Mouse (Mus musculus) forebrain, embryonic 16.5 days (tissue): Measurements from ENCODE around the gene Srrd. TPM values are rescaled to one million over a fixed set of nuclear protein-coding genes. Genes with fewer than 3 reads are reported as not detected.

Source experiments
- ATAC-seq: fragments of 200-750 bp; cut with Nextera tagmentation; 2 replicates; pipeline ENCODE4 v1.8.0; 2017; ENCODE audit warnings: mild to moderate bottlenecking, moderate library complexity
- H3K27ac ChIP-seq: fragments of 300-500 bp; sonication (generic); 2 replicates; pipeline ENCODE4 v1.5.1; 2014; ENCODE audit warnings: low read length, control low read depth
- H3K27me3 ChIP-seq: fragments of 300-500 bp; sonication (generic); replicated peaks from 2 replicates; pipeline ENCODE4 v1.6.1; 2014; ENCODE audit warnings: low read length; ENCODE audit not compliant: control insufficient read depth, insufficient read depth
- H3K36me3 ChIP-seq: fragments of 300-500 bp; sonication (generic); 2 replicates; pipeline ENCODE4 v1.6.1; 2014; ENCODE audit not compliant: control insufficient read depth, insufficient read depth
- H3K4me1 ChIP-seq: fragments of 300-500 bp; sonication (generic); replicated peaks from 2 replicates; pipeline ENCODE4 v1.6.1; 2014; ENCODE audit warnings: low read length; ENCODE audit not compliant: control insufficient read depth, insufficient read depth
- H3K4me2 ChIP-seq: fragments of 300-500 bp; sonication (generic); 2 replicates; pipeline ENCODE4 v1.6.1; 2014; ENCODE audit warnings: mild to moderate bottlenecking, low read length, control low read depth
- H3K4me3 ChIP-seq: fragments of 300-500 bp; sonication (generic); replicated peaks from 2 replicates; pipeline ENCODE4 v1.5.1; 2014; ENCODE audit warnings: mild to moderate bottlenecking, low read length, control low read depth
- H3K9ac ChIP-seq: fragments of 300-500 bp; sonication (generic); replicated peaks from 2 replicates; pipeline ENCODE4 v1.6.1; 2014; ENCODE audit warnings: low read depth, low read length, control low read depth
- H3K9me3 ChIP-seq: fragments of 300-500 bp; sonication (generic); 2 replicates; pipeline ENCODE4 v1.6.1; 2016; ENCODE audit warnings: low read length; ENCODE audit not compliant: control insufficient read depth
- WGBS: fragments of 180-500 bp; shearing (Covaris S2); extraction: QIAGEN DNeasy Blood & Tissue Kit; methylation state at CpG from one replicate; pipeline ENCODE4 v1.1.7; 2014; 5-methylcytosine and 5-hydroxymethylcytosine counted together
- polyA plus RNA-seq: library from polyadenylated mRNA; unstranded; fragments of >200 nt; fragmentation: Nextera tagmentation; extraction: Ambion mirVana; gene quantifications from 2 replicates; pipeline ENCODE4 v1.2.1, GENCODE M21; 2015

Gene Srrd
- polyA plus RNA-seq, 1 experiment from 2014 or later: 62.5 TPM

GRCm38 (mm10) chr5:112381154-112381553 is 38.3 kb upstream of the Srrd start:
- Histone ChIP-seq H3K27ac (no peak overlapping the region), H3K4me1 (peaks cover 12% of the 10 kb centered on the region), H3K36me3 (peaks cover 11% of the 10 kb centered on the region), H3K4me3 (no peak overlapping the region), H3K9ac (no peak overlapping the region), H3K9me3 (no peaks in the 10 kb centered on the region), H3K4me2 (no peak overlapping the region), H3K27me3 (no peaks in the 10 kb centered on the region)
- no peak for ATAC-seq
- 85% methylated on average over 11 of the region's 11 CpGs for WGBS

DNA sequence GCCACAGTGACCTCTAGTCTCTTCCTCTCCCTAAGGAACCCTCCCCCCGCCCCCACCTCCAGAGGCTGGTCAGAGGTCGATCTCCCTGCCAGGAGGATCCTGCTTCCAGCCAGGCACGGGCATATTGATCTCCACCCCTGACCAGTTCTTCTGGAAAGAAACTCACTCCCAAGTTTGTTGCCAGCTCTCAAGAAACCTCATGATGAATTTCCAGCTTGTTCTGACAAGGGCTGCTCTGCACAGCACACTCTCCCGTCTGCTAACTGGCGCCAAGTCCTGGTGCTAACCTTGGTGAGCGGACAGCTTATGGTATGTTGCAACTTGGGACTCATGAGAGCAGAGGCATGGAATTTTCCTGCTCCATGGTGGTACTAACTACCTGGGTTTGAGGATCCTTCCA is 35.9 kb upstream of the Srrd start:
- no peak overlapping the region for H3K4me2 ChIP-seq
- peaks cover 4% of the 10 kb centered on the region; the same call in 1 of the 2 replicates for H3K36me3 ChIP-seq
- H3K9me3 ChIP-seq: no peaks in the 10 kb centered on the region
- no peak overlapping the region for H3K4me3 ChIP-seq
- no peak for ATAC-seq
- H3K27ac ChIP-seq: no peak overlapping the region
- H3K4me1 ChIP-seq: peaks cover 12% of the 10 kb centered on the region
- H3K9ac ChIP-seq: no peak overlapping the region
- no peaks in the 10 kb centered on the region for H3K27me3 ChIP-seq
- WGBS: 78% methylated on average over 6 of the region's 6 CpGs

DNA sequence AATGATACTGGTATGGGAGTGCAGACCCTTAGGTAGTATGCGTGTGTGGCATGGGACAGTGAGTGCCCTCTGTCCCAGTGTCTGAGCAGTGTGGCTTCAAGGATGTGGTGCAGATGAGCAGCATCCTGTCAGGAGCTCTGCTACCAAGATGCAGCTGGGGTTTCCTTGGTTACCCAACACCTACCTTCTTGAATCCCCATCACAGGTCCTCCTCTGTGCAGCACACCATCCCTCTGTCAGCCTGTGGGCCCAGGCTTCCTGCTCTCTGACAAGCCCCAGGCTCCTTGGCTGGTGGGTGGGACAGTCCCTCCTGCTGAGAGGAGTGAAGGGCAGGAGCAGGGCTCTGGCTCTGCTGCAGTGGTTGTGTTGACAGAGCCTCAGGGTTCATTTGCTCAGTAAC is 34.5 kb upstream of the Srrd start:
- Histone ChIP-seq H3K36me3 (peaks cover 4% of the 10 kb centered on the region; the same call in 1 of the 2 replicates), H3K27me3 (no peaks in the 10 kb centered on the region), H3K4me3 (no peak overlapping the region), H3K27ac (no peak overlapping the region), H3K4me1 (peaks cover 9% of the 10 kb centered on the region), H3K9me3 (no peaks in the 10 kb centered on the region), H3K9ac (no peak overlapping the region), H3K4me2 (no peak overlapping the region)
- ATAC-seq: no peak
- 95% methylated on average over 1 of the region's 1 CpGs for WGBS

DNA sequence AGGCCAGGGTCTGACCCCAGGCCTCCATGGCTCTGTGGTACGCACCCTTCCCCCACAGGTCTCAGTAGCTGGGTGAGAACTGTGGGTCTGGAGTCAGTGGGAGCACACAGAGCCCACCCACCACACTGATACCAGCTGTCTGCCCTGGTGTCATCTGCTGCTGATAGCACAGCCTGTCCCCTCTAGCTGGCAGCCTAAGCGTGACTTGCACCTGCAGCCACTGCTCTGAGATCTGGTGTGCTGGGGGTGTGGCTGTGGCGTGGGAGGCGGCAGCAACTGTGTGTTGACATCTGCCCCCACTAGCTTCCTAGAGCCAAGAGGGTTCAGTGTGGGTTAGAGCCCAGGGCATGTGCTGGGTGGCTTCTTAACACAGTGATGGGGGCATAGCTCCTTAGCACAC is 33.3 kb upstream of the Srrd start:
- H3K27me3 ChIP-seq: no peaks in the 10 kb centered on the region
- ATAC-seq: no peak
- H3K27ac ChIP-seq: no peak overlapping the region
- no peak overlapping the region for H3K4me2 ChIP-seq
- H3K36me3 ChIP-seq: peaks cover 4% of the 10 kb centered on the region; the same call in 1 of the 2 replicates
- peaks cover 18% of the 10 kb centered on the region for H3K4me1 ChIP-seq
- H3K9me3 ChIP-seq: no peaks in the 10 kb centered on the region
- 95% methylated on average over 4 of the region's 4 CpGs for WGBS
- no peak overlapping the region for H3K4me3 ChIP-seq
- no peak overlapping the region for H3K9ac ChIP-seq

GRCm38 (mm10) chr5:112371933-112372332 is 29.1 kb upstream of the Srrd start:
- Histone ChIP-seq H3K9me3 (no peaks in the 10 kb centered on the region), H3K9ac (peak overlapping the region; percentile 55), H3K4me2 (peak overlapping the region; percentile 32; the same call in 1 of the 2 replicates), H3K4me1 (peaks cover 29% of the 10 kb centered on the region), H3K27me3 (no peaks in the 10 kb centered on the region), H3K36me3 (peaks cover 2% of the 10 kb centered on the region), H3K4me3 (no peak overlapping the region), H3K27ac (peak overlapping the region; percentile 93)
- 1% methylated on average over 7 of the region's 7 CpGs for WGBS
- peak; percentile 91 for ATAC-seq

DNA sequence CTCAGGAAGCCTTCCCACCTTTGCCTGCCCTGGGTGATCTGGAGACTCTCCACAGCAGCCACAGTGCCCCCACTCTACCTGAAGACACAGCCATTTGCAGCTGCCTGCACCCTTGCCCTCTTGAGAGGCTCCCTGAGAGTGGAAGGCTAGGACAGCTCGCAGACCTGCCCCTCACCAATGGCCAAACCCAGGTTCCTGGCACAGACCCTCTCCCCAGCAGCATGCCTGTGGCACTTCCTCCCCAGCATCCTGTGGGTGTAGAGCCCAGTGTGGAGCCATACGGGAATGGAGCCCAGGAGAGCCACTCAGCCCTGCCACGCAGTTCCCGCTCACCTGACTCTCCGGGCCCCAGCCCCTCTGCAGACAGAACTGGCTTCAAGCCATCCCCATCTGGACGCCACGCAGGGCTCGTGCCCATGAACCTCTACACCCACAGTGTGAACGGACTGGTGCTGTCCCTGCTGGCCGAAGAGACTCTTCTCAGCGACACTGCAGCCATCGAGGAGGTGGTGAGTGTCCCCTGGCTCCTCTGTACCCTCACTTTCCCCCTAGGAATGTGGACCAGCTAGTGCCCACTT is 27.5 kb upstream of the Srrd start:
- peaks cover 4% of the 10 kb centered on the region for H3K36me3 ChIP-seq
- no peak overlapping the region for H3K4me2 ChIP-seq
- H3K9ac ChIP-seq: no peak overlapping the region
- no peaks in the 10 kb centered on the region for H3K9me3 ChIP-seq
- no peaks in the 10 kb centered on the region for H3K27me3 ChIP-seq
- no peak for ATAC-seq
- H3K4me1 ChIP-seq: peaks cover 29% of the 10 kb centered on the region
- 76% methylated on average over 12 of the region's 12 CpGs for WGBS
- no peak overlapping the region for H3K4me3 ChIP-seq
- H3K27ac ChIP-seq: peak overlapping the region; percentile 93

DNA sequence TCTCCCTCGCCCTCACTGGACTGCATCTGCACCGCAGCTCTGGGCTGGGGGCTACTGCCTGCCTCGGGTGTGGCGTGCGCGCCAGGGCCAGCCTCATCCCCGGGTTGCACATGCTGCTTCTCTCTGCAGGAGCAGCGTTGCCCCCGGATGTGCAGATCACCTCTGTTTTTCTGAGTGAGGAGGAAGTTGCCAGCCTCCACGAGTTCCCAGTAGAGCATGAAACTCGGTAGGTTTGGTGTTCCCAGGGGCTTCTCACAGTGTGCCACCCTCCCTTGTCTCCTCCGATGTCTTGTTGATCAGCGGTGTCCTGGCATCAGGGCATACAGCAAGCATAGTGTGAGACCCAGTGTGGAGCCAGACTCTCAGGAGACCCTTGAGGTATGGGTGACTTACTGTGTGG is 26.5 kb upstream of the Srrd start:
- H3K4me1 ChIP-seq: peaks cover 29% of the 10 kb centered on the region
- H3K27me3 ChIP-seq: no peaks in the 10 kb centered on the region
- H3K4me3 ChIP-seq: no peak overlapping the region
- 94% methylated on average over 13 of the region's 13 CpGs for WGBS
- no peaks in the 10 kb centered on the region for H3K9me3 ChIP-seq
- H3K4me2 ChIP-seq: no peak overlapping the region
- no peak overlapping the region for H3K9ac ChIP-seq
- ATAC-seq: no peak
- H3K36me3 ChIP-seq: peaks cover 7% of the 10 kb centered on the region
- no peak overlapping the region for H3K27ac ChIP-seq

- Histone ChIP-seq H3K4me3 (no peak overlapping the region), H3K36me3 (peaks cover 7% of the 10 kb centered on the region), H3K4me1 (peaks cover 29% of the 10 kb centered on the region), H3K27ac (no peak overlapping the region), H3K4me2 (no peak overlapping the region), H3K9ac (no peak overlapping the region), H3K9me3 (no peaks in the 10 kb centered on the region), H3K27me3 (no peaks in the 10 kb centered on the region)
- WGBS: 76% methylated on average over 10 of the region's 10 CpGs
- ATAC-seq: no peak
These were observed 25.8 kb upstream of the Srrd start for GRCm38 (mm10) chr5:112368666-112369065.

DNA sequence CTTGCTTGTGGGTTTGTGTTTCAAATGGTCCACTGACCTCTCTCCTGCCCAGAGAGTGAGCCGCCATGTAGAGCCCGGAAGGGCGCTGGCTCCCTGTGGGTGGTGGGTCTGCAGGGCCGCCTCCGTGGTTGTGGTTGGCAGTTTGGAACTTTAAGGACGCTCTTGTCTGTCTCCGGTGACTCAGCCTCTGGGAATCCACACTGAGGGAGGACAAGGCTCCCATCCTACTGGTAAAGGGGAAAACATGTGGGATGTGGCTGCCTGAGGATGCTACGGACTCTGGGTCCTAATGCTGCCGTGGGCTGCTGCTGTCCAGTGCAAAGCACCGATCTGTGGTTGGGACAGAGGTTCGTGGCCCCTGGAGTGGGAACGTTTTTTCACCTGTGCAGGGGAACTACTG is 25.1 kb upstream of the Srrd start:
- Histone ChIP-seq H3K27ac (no peak overlapping the region), H3K36me3 (peaks cover 7% of the 10 kb centered on the region), H3K27me3 (no peaks in the 10 kb centered on the region), H3K9ac (no peak overlapping the region), H3K4me3 (no peak overlapping the region), H3K4me1 (peaks cover 29% of the 10 kb centered on the region), H3K9me3 (no peaks in the 10 kb centered on the region), H3K4me2 (no peak overlapping the region)
- no peak for ATAC-seq
- WGBS: 90% methylated on average over 12 of the region's 12 CpGs

DNA sequence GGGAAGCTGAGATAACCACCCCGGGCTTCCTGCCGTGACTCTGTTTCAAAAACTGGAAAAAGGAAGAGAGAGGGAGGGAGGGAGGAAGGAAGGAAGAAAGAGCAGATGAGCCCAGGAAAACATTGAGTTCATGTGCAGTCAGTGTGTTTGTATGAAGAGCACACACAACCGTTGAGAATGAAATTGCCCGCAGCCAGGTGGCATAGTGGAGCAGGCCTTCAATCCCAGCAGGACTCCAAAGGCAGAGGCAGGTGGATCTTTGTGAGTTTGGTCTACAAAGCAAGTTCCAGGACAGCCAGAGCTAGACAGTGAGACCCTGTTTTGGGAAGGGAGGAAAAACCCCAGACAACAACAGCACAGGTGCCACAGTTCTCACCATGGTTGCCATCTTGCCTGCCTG is 24.5 kb upstream of the Srrd start:
- H3K36me3 ChIP-seq: peaks cover 7% of the 10 kb centered on the region

More for the DNA sequence above, 24.5 kb upstream of the Srrd start:
- no peak overlapping the region for H3K27ac ChIP-seq
- no peak overlapping the region for H3K4me3 ChIP-seq
- no peaks in the 10 kb centered on the region for H3K9me3 ChIP-seq
- H3K27me3 ChIP-seq: no peaks in the 10 kb centered on the region
- 92% methylated on average over 4 of the region's 4 CpGs for WGBS
- no peak overlapping the region for H3K4me2 ChIP-seq
- no peak for ATAC-seq
- H3K9ac ChIP-seq: no peak overlapping the region
- H3K4me1 ChIP-seq: peaks cover 23% of the 10 kb centered on the region
